Mouse (Mus musculus) heart, embryonic 16.5 days (tissue): ENCODE results near the gene Angptl2. TPM values are rescaled to one million over a fixed set of nuclear protein-coding genes. Genes with fewer than 3 reads are reported as not detected.
A peak's percentile ranks its signal among the peaks of the same experiment; 100 is the strongest.

Experiments
- ATAC-seq: fragments of 200-750 bp; cut with Nextera tagmentation; replicated peaks from 2 replicates; pipeline ENCODE4 v1.8.0; 2017; ENCODE audit warnings: moderate number of reproducible peaks; ENCODE audit not compliant: insufficient read depth, low FRiP score; ENCODE audit errors: extremely low read depth
- H3K27ac ChIP-seq: fragments of 300-500 bp; sonication (generic); 2 replicates; pipeline ENCODE4 v1.5.1; 2014; ENCODE audit warnings: mild to moderate bottlenecking, low read length, control low read depth, moderate library complexity
- H3K27me3 ChIP-seq: fragments of 300-500 bp; sonication (generic); 2 replicates; pipeline ENCODE4 v1.6.1; 2014; ENCODE audit warnings: low read length, mixed read lengths; ENCODE audit not compliant: control insufficient read depth, insufficient read depth
- H3K36me3 ChIP-seq: fragments of 300-500 bp; sonication (generic); 2 replicates; pipeline ENCODE4 v1.6.1; 2014; ENCODE audit not compliant: control insufficient read depth, insufficient read depth
- H3K4me1 ChIP-seq: fragments of 300-500 bp; sonication (generic); 2 replicates; pipeline ENCODE4 v1.6.1; 2014; ENCODE audit warnings: low read length, mixed read lengths; ENCODE audit not compliant: control insufficient read depth, insufficient read depth
- H3K4me2 ChIP-seq: fragments of 300-500 bp; sonication (generic); 2 replicates; pipeline ENCODE4 v1.6.1; 2014; ENCODE audit warnings: low read depth, mild to moderate bottlenecking, control low read depth, low read length
- H3K4me3 ChIP-seq: fragments of 300-500 bp; sonication (generic); 2 replicates; pipeline ENCODE4 v1.5.1; 2014; ENCODE audit warnings: mild to moderate bottlenecking, control low read depth, low read length
- H3K9ac ChIP-seq: fragments of 300-500 bp; sonication (generic); 2 replicates; pipeline ENCODE4 v1.6.1; 2014; ENCODE audit warnings: low read length, control low read depth
- H3K9me3 ChIP-seq: fragments of 300-500 bp; sonication (generic); replicated peaks from 2 replicates; pipeline ENCODE4 v1.6.1; 2016; ENCODE audit warnings: low read length; ENCODE audit not compliant: control insufficient read depth
- WGBS: fragments of 180-500 bp; shearing (Covaris S2); extraction: QIAGEN DNeasy Blood & Tissue Kit; methylation state at CpG from one replicate; pipeline ENCODE4 v1.1.7; 2014; 5-methylcytosine and 5-hydroxymethylcytosine counted together
- polyA plus RNA-seq: library from polyadenylated mRNA; unstranded; fragments of >200 nt; fragmentation: Nextera tagmentation; extraction: Ambion mirVana; gene quantifications from 2 replicates; pipeline ENCODE4 v1.2.1, GENCODE M21; 2015

The Angptl2 gene
- polyA plus RNA-seq, 1 experiment from 2014 or later: 76.4 TPM

DNA sequence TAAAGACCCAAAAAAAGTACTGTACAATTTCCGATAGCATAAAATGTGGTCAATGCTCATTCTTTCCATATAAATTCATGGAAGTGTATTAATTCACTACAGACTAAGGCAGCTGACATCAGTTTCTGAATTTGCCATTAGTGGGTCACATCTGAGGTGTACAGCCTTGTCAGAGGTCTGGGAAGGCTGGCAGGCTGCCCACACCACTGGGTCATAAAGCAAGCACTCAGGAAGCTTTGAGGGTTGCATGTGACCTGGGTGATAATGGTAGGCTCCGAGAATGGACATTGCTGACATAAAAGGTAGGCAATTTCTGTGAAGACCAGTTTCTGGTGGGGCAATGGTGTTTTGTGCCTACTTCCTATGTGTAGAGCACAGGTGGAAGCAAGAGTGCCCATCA, 28.0 kb upstream of the Angptl2 start:
- H3K4me1 ChIP-seq: peaks cover 47% of the 10 kb centered on the region
- no peaks in the 10 kb centered on the region for H3K9me3 ChIP-seq
- ATAC-seq: peak; percentile 50; the same call in 1 of the 2 replicates
- no peak overlapping the region for H3K9ac ChIP-seq
- H3K36me3 ChIP-seq: no peaks in the 10 kb centered on the region
- no peaks in the 10 kb centered on the region for H3K27me3 ChIP-seq
- WGBS: 47% methylated on average over 2 of the region's 2 CpGs
- H3K4me2 ChIP-seq: no peak overlapping the region
- H3K4me3 ChIP-seq: no peak overlapping the region
- peak overlapping the region; percentile 71 for H3K27ac ChIP-seq

GRCm38 (mm10) chr2:33188925-33189670, 26.8 kb upstream of the Angptl2 start:
- Histone ChIP-seq H3K9ac (no peak overlapping the region; the same call in 1 of the 2 replicates), H3K27me3 (no peaks in the 10 kb centered on the region), H3K9me3 (no peaks in the 10 kb centered on the region), H3K4me2 (no peak overlapping the region), H3K36me3 (no peaks in the 10 kb centered on the region), H3K27ac (peak overlapping the region; percentile 71), H3K4me1 (peaks cover 47% of the 10 kb centered on the region), H3K4me3 (no peak overlapping the region)
- WGBS: 77% methylated on average over 6 of the region's 6 CpGs
- no peak for ATAC-seq

DNA sequence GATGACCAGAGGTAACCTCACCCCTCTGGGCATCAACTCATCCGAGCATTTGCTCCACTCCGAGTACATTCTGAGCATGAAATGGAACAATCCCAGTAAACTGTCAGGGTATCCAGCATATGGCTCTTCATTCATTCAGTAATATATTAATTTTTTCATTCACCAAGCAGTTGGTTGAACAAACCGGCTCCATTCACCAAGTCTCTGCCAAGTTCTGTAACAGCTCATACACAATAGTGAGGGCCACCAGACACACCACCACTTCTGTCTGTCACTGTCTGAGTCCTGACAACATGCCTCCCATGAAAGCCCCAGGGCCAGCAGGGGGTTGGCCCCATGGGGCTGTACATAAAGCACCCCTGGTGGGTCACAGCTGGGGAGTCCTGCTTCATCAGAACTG, 25.9 kb upstream of the Angptl2 start:
- H3K9me3 ChIP-seq: no peaks in the 10 kb centered on the region
- WGBS: 87% methylated on average over 3 of the region's 3 CpGs
- H3K27me3 ChIP-seq: no peaks in the 10 kb centered on the region
- ATAC-seq: no peak
- H3K4me1 ChIP-seq: peaks cover 42% of the 10 kb centered on the region
- H3K36me3 ChIP-seq: no peaks in the 10 kb centered on the region
- H3K4me3 ChIP-seq: no peak overlapping the region
- H3K27ac ChIP-seq: no peak overlapping the region
- no peak overlapping the region for H3K4me2 ChIP-seq
- H3K9ac ChIP-seq: no peak overlapping the region

GRCm38 (mm10) chr2:33200368-33201068, 15.4 kb upstream of the Angptl2 start:
- Histone ChIP-seq H3K36me3 (no peaks in the 10 kb centered on the region), H3K9ac (peak overlapping the region; percentile 57), H3K4me3 (no peak overlapping the region), H3K4me2 (peak overlapping the region; percentile 17), H3K4me1 (peaks cover 55% of the 10 kb centered on the region), H3K27me3 (no peaks in the 10 kb centered on the region), H3K27ac (no peak overlapping the region; the same call in 1 of the 2 replicates), H3K9me3 (no peaks in the 10 kb centered on the region)
- WGBS: 56% methylated on average over 14 of the region's 14 CpGs
- no peak for ATAC-seq

- Histone ChIP-seq H3K9me3 (no peaks in the 10 kb centered on the region), H3K9ac (peak overlapping the region; percentile 53; the same call in 1 of the 2 replicates), H3K4me2 (peak overlapping the region; percentile 8; the same call in 1 of the 2 replicates), H3K4me1 (peaks cover 73% of the 10 kb centered on the region), H3K4me3 (no peak overlapping the region), H3K27me3 (no peaks in the 10 kb centered on the region), H3K27ac (peak overlapping the region; percentile 76), H3K36me3 (no peaks in the 10 kb centered on the region)
- 32% methylated on average over 6 of the region's 6 CpGs for WGBS
- 0 out of 2 replicates have a peak, but pooled peaks have one; percentile 24 for ATAC-seq
These were observed 12.6 kb upstream of the Angptl2 start for GRCm38 (mm10) chr2:33203284-33203683.

GRCm38 (mm10) chr2:33204980-33205379, 10.9 kb upstream of the Angptl2 start:
- ATAC-seq: peak; percentile 35
- H3K4me1 ChIP-seq: peaks cover 71% of the 10 kb centered on the region
- no peaks in the 10 kb centered on the region for H3K36me3 ChIP-seq
- no peaks in the 10 kb centered on the region for H3K27me3 ChIP-seq
- H3K27ac ChIP-seq: peak overlapping the region; percentile 76
- H3K4me2 ChIP-seq: no peak overlapping the region
- no peaks in the 10 kb centered on the region for H3K9me3 ChIP-seq
- H3K9ac ChIP-seq: 0 out of 2 replicates have a peak overlapping the region, but pooled peaks have one; percentile 5
- 33% methylated on average over 5 of the region's 5 CpGs for WGBS
- no peak overlapping the region for H3K4me3 ChIP-seq

DNA sequence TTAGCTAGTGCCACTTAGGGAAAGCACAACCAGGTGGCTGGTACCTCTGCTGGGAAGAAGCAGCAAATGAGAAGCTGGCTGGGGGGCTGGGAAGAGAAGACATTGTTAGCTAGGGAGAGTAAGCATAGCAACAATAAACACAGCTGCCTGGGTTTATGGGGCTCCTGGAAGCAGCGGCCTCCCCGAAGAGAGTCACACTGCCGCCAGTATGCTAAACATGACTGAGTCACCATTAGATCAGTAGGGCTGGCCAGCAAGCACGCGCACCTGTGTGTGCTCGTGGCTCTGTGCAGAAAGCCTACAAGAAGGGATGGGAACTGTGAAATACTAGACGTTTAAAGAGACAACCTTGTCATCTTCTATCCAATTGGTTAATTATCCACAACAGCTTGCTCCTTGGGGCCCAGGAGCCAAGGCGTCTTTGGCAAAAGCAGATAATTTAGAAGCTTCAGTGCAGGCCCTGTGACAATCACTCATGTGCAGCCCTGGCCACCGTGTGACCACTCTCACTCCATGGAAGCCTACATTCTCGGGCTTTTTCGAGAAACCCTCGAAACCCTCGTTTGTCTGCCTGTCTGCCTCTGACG, 9.8 kb upstream of the Angptl2 start:
- peaks cover 61% of the 10 kb centered on the region for H3K4me1 ChIP-seq
- no peak overlapping the region for H3K9ac ChIP-seq
- H3K9me3 ChIP-seq: no peaks in the 10 kb centered on the region
- no peaks in the 10 kb centered on the region for H3K36me3 ChIP-seq
- 61% methylated on average over 14 of the region's 14 CpGs for WGBS
- H3K4me2 ChIP-seq: no peak overlapping the region
- peak overlapping the region; percentile 76; the same call in 1 of the 2 replicates for H3K27ac ChIP-seq
- ATAC-seq: no peak
- H3K27me3 ChIP-seq: no peaks in the 10 kb centered on the region
- no peak overlapping the region for H3K4me3 ChIP-seq

GRCm38 (mm10) chr2:33207069-33207468, 8.8 kb upstream of the Angptl2 start:
- Histone ChIP-seq H3K4me2 (no peak overlapping the region), H3K27ac (peak overlapping the region; percentile 72), H3K27me3 (no peaks in the 10 kb centered on the region), H3K9me3 (no peaks in the 10 kb centered on the region), H3K36me3 (no peaks in the 10 kb centered on the region), H3K4me1 (peaks cover 52% of the 10 kb centered on the region), H3K4me3 (no peak overlapping the region), H3K9ac (peak overlapping the region; percentile 38; the same call in 1 of the 2 replicates)
- WGBS: 21% methylated on average over 4 of the region's 4 CpGs
- no peak for ATAC-seq
